ENCODE assay signal across 9 mouse cellular contexts in the genomic region with DNA sequence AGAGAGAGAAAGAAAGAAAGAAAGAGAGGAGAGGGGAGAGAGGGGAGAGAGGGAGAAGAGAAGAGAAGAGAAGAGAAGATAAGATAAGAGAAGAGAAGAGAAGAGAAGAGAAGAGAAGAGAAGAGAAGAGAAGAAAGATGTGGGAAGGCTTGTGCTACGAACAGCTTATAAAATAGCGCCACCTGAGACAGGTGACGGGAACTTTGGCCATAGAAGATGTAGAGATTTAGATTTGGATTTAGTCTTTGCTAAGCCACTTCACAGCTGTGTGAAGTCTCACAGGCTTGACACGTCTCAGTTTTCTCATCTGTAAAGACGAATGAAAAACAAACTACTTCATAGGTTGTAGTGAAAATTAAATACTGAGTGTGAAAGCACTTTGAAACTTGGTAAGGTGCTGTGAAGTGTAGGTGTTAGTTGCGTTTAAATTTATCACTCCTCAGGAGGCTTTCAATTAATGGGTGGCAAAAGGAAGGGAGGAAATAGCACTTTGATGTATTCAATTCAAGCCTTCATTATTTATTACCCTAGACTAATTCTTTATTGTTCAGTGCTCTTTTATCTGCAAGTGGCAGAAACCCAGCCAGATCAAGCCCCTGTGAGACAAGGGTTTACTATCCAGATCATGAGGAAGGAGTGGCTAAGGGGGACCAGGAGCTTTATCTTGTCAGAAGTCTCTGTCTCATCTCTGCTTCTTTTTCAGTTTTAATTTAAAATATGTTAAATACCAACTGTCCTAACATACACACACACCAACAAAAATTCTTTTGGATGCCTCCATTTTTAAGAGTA. TPM values are rescaled to one million over a fixed set of nuclear protein-coding genes. Genes with fewer than 3 reads are reported as not detected.
DNase-seq lines count a peak whose midpoint lies in the region; ATAC-seq and TF ChIP-seq lines count a peak whose summit lies in the region.
"Had no signal": no experiment of that assay in that cellular context is flagged by ENCODE, and none has a peak within 500 bp of the region (broad histone marks: within the 10 kb centered on the region; RNA-seq: fewer than 3 reads in every experiment).

No protein-coding gene starts in this region.

- H3K36me3 ChIP-seq in erythroblast, embryonic 14.5 days (ENCODE audit: control insufficient read depth) = peaks cover 28% of the 10 kb centered on the region
- no peaks in the 10 kb centered on the region for H3K36me3 ChIP-seq in thymus, adult 2 months (ENCODE audit: control insufficient read depth, insufficient read depth, low read length)
- no peaks in the 10 kb centered on the region for H3K36me3 ChIP-seq in liver, embryonic 16.5 days (ENCODE audit: control insufficient read depth, insufficient read depth)

- H3K27me3 ChIP-seq in erythroblast, embryonic 14.5 days (ENCODE audit: control insufficient read depth) = no peaks in the 10 kb centered on the region
- H3K27me3 ChIP-seq in thymus, adult 2 months (ENCODE audit: control insufficient read depth, insufficient read depth, low read length) = no peaks in the 10 kb centered on the region
- H3K27me3 ChIP-seq in liver, embryonic 16.5 days (ENCODE audit: control insufficient read depth, insufficient read depth, low read depth, low read length) = no peaks in the 10 kb centered on the region

- no peak for ATAC-seq in erythroblast, adult 5-6 weeks (replicated peaks; ENCODE audit: low FRiP score, poor library complexity, severe bottlenecking)
- no peak for ATAC-seq in liver, embryonic 16.5 days (ENCODE audit: low read depth)

- 19% methylated on average over 6 of the region's 6 CpGs for WGBS in thymus, adult 2 months
- 14% methylated on average over 6 of the region's 6 CpGs for WGBS in liver, embryonic 16.5 days (ENCODE audit: insufficient replicate concordance)

- peaks cover 49% of the 10 kb centered on the region for H3K4me1 ChIP-seq in erythroblast, embryonic 14.5 days (ENCODE audit: control insufficient read depth)
- H3K4me1 ChIP-seq in thymus, adult 2 months (replicated peaks; ENCODE audit: control insufficient read depth, insufficient read depth, low read length) = peaks cover 9% of the 10 kb centered on the region
- H3K4me1 ChIP-seq in liver, embryonic 16.5 days (ENCODE audit: control insufficient read depth, low read depth, low read length) = peaks cover 31% of the 10 kb centered on the region

- no peak for TF ChIP-seq CTCF in thymus, adult 2 months (IDR thresholded peaks at IDR 0.05; ENCODE audit: borderline replicate concordance, control insufficient read depth, extremely low read depth, insufficient read depth, low read length, poor library complexity)

- H3K27ac ChIP-seq in thymus, adult 2 months (ENCODE audit: control insufficient read depth, insufficient read depth, low read length) = no peak overlapping the region
- H3K27ac ChIP-seq in liver, embryonic 16.5 days (ENCODE audit: low read length) = 0 out of 2 replicates have a peak overlapping the region, but pooled peaks have one; percentile 27

- peak overlapping the region; percentile 85 for H3K4me2 ChIP-seq in liver, embryonic 16.5 days (ENCODE audit: low read depth, low read length)

- H3K9ac ChIP-seq in liver, embryonic 16.5 days (ENCODE audit: low read depth, low read length) = no peak overlapping the region

- peak; percentile 42 for DNase-seq in thymus, adult 2 months
- DNase-seq in thymus, postnatal 10 days (ENCODE audit: low spot score in 2 of 2) = no peak
- DNase-seq in cerebellum, adult 11-12 months = no peak
- DNase-seq in cerebellum, postnatal 14 days = no peak
- DNase-seq in spleen, postnatal 10 days (ENCODE audit: low spot score in 2 of 2) = no peak
- DNase-seq: B cell, adult 2 months had no signal

- H3K4me3 ChIP-seq in erythroblast, embryonic 14.5 days (replicated peaks) = peak overlapping the region; percentile 44
- no peak overlapping the region for H3K4me3 ChIP-seq in thymus, adult 2 months (ENCODE audit: control insufficient read depth, insufficient read depth, low read length)
- peak overlapping the region; percentile 14; the same call in 1 of the 2 replicates for H3K4me3 ChIP-seq in liver, embryonic 16.5 days (ENCODE audit: low read depth, low read length)

- H3K9me3 ChIP-seq in erythroblast, embryonic 14.5 days (ENCODE audit: control insufficient read depth, low read length) = peaks cover 2% of the 10 kb centered on the region
- H3K9me3 ChIP-seq in liver, embryonic 16.5 days (replicated peaks; ENCODE audit: control insufficient read depth, low read length) = no peaks in the 10 kb centered on the region

- no peak for TF ChIP-seq POLR2A in thymus, adult 2 months (IDR thresholded peaks at IDR 0.05; ENCODE audit: control insufficient read depth, extremely low read depth, insufficient read depth, low read length, poor library complexity)

RNA-seq across cellular contexts. Expression of a gene that starts 1.2 kb away (rescaled TPM):
- polyA plus RNA-seq in erythroblast, embryonic 14.5 days (2012) = 0.37 and 0.53 TPM in 2 replicates
- total RNA-seq in erythroblast, adult 5-6 weeks (2015; ENCODE audit: low replicate concordance) = 41.3 and 62.1 TPM in 2 replicates
- total RNA-seq in erythroblast, adult 5-6 weeks (2017; ENCODE audit: low replicate concordance) = 99.4 and 106 TPM in 2 replicates
- 24.7 and 27.6 TPM in 2 replicates for polyA plus RNA-seq in thymus, adult 2 months (2012; rRNA removed)
- polyA plus RNA-seq in liver, embryonic 16.5 days (2015; fragmentation: Nextera tagmentation; extraction: Ambion mirVana) = 30.4 and 30.6 TPM in 2 replicates

RNA-seq across cellular contexts. Expression of a gene that starts 25.2 kb away (rescaled TPM):
- polyA plus RNA-seq in erythroblast, embryonic 14.5 days (2012) = 10.2 and 12.0 TPM in 2 replicates
- 102 and 125 TPM in 2 replicates for total RNA-seq in erythroblast, adult 5-6 weeks (2015; ENCODE audit: low replicate concordance)
- total RNA-seq in erythroblast, adult 5-6 weeks (2017; ENCODE audit: low replicate concordance) = 23.7 and 43.2 TPM in 2 replicates
- 52.2 and 61.1 TPM in 2 replicates for polyA plus RNA-seq in thymus, adult 2 months (2012; rRNA removed)
- polyA plus RNA-seq in liver, embryonic 16.5 days (2015; fragmentation: Nextera tagmentation; extraction: Ambion mirVana) = 406 and 455 TPM in 2 replicates

RNA-seq across cellular contexts. Expression of a gene that starts 54.6 kb away (rescaled TPM):
- 0.16 and 0.20 TPM in 2 replicates for polyA plus RNA-seq in erythroblast, embryonic 14.5 days (2012)
- 0.96 and 12.1 TPM in 2 replicates for total RNA-seq in erythroblast, adult 5-6 weeks (2015; ENCODE audit: low replicate concordance)
- total RNA-seq in erythroblast, adult 5-6 weeks (2017; ENCODE audit: low replicate concordance) = 3.2 and 7.2 TPM in 2 replicates
- polyA plus RNA-seq in thymus, adult 2 months (2012; rRNA removed) = 12.6 and 19.1 TPM in 2 replicates
- polyA plus RNA-seq in liver, embryonic 16.5 days (2015; fragmentation: Nextera tagmentation; extraction: Ambion mirVana) = 3.6 and 4.4 TPM in 2 replicates

Comparison
In these comparisons a context has a peak if more than half of its experiments do, and no peak if none do; other contexts are left out.
1. RNA of a gene that starts 1.2 kb away (polyA plus RNA-seq): 30.4 to 30.6 TPM in liver, embryonic 16.5 days and 24.7 to 27.6 TPM in thymus, adult 2 months; 0.37 to 0.53 TPM in erythroblast, embryonic 14.5 days; every median in the first group is over 10 times any median in the second.